Mouse (Mus musculus): ENCODE results near the gene Ksr1.

DNA sequence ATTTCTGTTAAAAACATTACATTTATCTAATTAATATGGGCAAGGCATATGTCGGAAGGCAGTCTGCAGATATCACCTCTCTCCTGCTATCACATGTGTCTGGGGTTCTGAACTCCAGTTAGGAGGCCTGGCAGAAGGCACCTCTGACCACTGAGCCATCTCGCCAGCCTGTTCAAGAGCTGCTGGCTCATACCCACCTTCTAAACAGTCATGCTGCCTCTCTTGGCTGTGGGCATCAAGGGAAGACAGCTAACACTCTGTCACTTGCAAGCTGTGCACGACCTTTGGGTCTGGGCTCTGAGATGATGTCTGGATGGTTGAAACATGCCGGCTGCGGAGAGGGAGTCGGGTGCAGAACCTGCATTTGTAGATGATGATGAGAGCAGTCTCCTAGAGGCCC is 44.6 kb downstream of the Ksr1 start:
- TF ChIP-seq CTCF (IDR thresholded peaks at IDR 0.05; ENCODE audit: insufficient read depth, low read length) (no peak), POLR2A (IDR thresholded peaks at IDR 0.05; ENCODE audit: borderline replicate concordance, extremely low read depth, low read depth, low read length) (no peak)

All from lung, adult 2 months (tissue).